Mouse (Mus musculus): ENCODE measurements around the gene Slc30a4. TPM values are rescaled to one million over a fixed set of nuclear protein-coding genes. Genes with fewer than 3 reads are reported as not detected.

The Slc30a4 gene
- 8.5 and 9.8 TPM in 2 replicates for polyA plus RNA-seq (2012; rRNA removed)

GRCm38 (mm10) chr2:122702181-122703036 lies at the start of gene Slc30a4:
Gene Slc30a4 (minus strand): TSS chr2:122702663.

GRCm38 (mm10) chr2:122737894-122738830 lies 35.7 kb upstream of the Slc30a4 start, which contains the start of gene Bloc1s6:
Gene Bloc1s6 (plus strand): TSS chr2:122738503.

GRCm38 (mm10) chr2:122636686-122637085 lies 65.8 kb downstream of the Slc30a4 start, which contains the start of gene AA467197:
Gene AA467197 (plus strand): TSS chr2:122636986.

Other genes starting within 250 kb of the Slc30a4 start
- 0.06 TPM in 1 of 2 replicates, not detected in the other for gene Gm14085, start 217.7 kb downstream of the Slc30a4 start, polyA plus RNA-seq (2012; rRNA removed)
- 9.4 and 12.1 TPM in 2 replicates for gene Gatm, start 91.4 kb downstream of the Slc30a4 start, polyA plus RNA-seq (2012; rRNA removed)
- 37.3 and 45.6 TPM in 2 replicates for gene AA467197, start 65.7 kb downstream of the Slc30a4 start, polyA plus RNA-seq (2012; rRNA removed)
- 38.9 and 56.4 TPM in 2 replicates for gene Bloc1s6, start 35.8 kb upstream of the Slc30a4 start, polyA plus RNA-seq (2012; rRNA removed)
- 275 and 276 TPM in 2 replicates for gene Sqor, start 62.6 kb upstream of the Slc30a4 start, polyA plus RNA-seq (2012; rRNA removed)

All from colon, adult 2 months (tissue).